Mouse (Mus musculus): ENCODE measurements at regions not wholly inside any gene's neighbourhood (a gene's known extent, or its start where the extent isn't known, plus 50 kb on each side); places are given as distances from the start of the nearest gene placed in this dataset.

- TF ChIP-seq CTCF (IDR thresholded peaks at IDR 0.05; ENCODE audit: control insufficient read depth, insufficient read depth, insufficient replicate concordance, low read depth, low read length), result no peak
- no peak for TF ChIP-seq POLR2A (IDR thresholded peaks at IDR 0.05; ENCODE audit: control insufficient read depth, low read depth, low read length)
Observed at GRCm38 (mm10) chr13:6431821-6432220, 116.1 kb upstream of the Pitrm1 start.
